In the genomic region with DNA sequence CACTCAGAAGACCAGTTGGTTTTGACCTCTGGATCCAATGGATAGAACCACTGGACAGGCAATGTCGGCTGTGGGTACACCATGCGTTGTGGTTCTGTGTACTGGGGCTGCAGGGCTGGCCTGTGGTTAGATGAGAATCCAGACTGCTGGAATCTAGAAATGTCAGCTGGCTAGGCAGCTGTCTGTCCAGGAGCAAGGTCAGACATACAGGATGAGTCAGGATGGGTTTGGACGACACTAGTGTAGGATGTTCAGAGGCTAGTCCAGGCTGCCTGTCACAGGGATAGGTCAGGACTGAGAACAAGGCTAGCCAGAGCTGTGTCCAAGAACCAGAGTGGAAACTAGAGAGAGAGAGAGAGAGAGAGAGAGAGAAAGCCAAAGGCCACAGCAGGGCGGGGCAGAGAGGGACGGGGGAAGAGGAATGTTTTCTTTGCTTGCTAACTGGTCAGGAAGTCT, we compare ENCODE assay signal across 9 mouse cellular contexts. TPM values are rescaled to one million over a fixed set of nuclear protein-coding genes. Genes with fewer than 3 reads are reported as not detected.
DNase-seq lines count a peak whose midpoint lies in the region; ATAC-seq and TF ChIP-seq lines count a peak whose summit lies in the region.
"Had no signal": no experiment of that assay in that cellular context is flagged by ENCODE, and none has a peak within 500 bp of the region (broad histone marks: within the 10 kb centered on the region; RNA-seq: fewer than 3 reads in every experiment).

No protein-coding gene starts in this region.

- WGBS in lung, embryonic 15.5 days = 64% methylated on average over 5 of the region's 5 CpGs
- WGBS in stomach, embryonic 16.5 days = 65% methylated on average over 5 of the region's 5 CpGs
- 82% methylated on average over 5 of the region's 5 CpGs for WGBS in midbrain, embryonic 10.5 days

- no peak overlapping the region for H3K9ac ChIP-seq in lung, embryonic 15.5 days
- H3K9ac ChIP-seq in stomach, embryonic 16.5 days (ENCODE audit: low read length) = no peak overlapping the region
- H3K9ac ChIP-seq: liver, postnatal 0 days had no signal

- intact Hi-C loops in gastrocnemius, adult 2 months (cut with DNase I) = loop anchor here (1.0 kb wide), 2 partner anchors 17 to 37 kb away; no protein-coding TSS in a partner anchor

- H3K27me3 ChIP-seq in lung, embryonic 15.5 days = no peaks in the 10 kb centered on the region
- no peaks in the 10 kb centered on the region for H3K27me3 ChIP-seq in stomach, embryonic 16.5 days (ENCODE audit: control insufficient read depth, insufficient read depth, low read length)
- H3K27me3 ChIP-seq in midbrain, embryonic 10.5 days (ENCODE audit: low read depth, poor library complexity, severe bottlenecking) = no peaks in the 10 kb centered on the region

- DNase-seq in gastrocnemius, adult 2 months = peak; percentile 52
- no peak for DNase-seq in gastrocnemius, postnatal 4 days (ENCODE audit: low spot score in 2 of 2)
- no peak for DNase-seq in lung, postnatal 36 days
- peak; percentile 30 for DNase-seq in fibroblast of lung, adult 2 months (ENCODE audit: low read depth)
- DNase-seq in midbrain, embryonic 10.5 days (ENCODE audit: low spot score) = no peak
- DNase-seq: liver, postnatal 0 days had no signal

- no peaks in the 10 kb centered on the region for H3K36me3 ChIP-seq in lung, embryonic 15.5 days
- H3K36me3 ChIP-seq in stomach, embryonic 16.5 days (ENCODE audit: control insufficient read depth, insufficient read depth, low read length) = no peaks in the 10 kb centered on the region
- no peaks in the 10 kb centered on the region for H3K36me3 ChIP-seq in midbrain, embryonic 10.5 days

- 0 out of 2 replicates have a peak, but pooled peaks cover 16% of the 10 kb centered on the region for H3K4me1 ChIP-seq in lung, embryonic 15.5 days
- peaks cover 8% of the 10 kb centered on the region; the same call in 1 of the 2 replicates for H3K4me1 ChIP-seq in stomach, embryonic 16.5 days (ENCODE audit: control insufficient read depth, insufficient read depth, low read length)
- H3K4me1 ChIP-seq in midbrain, embryonic 10.5 days = no peaks in the 10 kb centered on the region

- H3K9me3 ChIP-seq in lung, embryonic 15.5 days = no peaks in the 10 kb centered on the region
- no peaks in the 10 kb centered on the region for H3K9me3 ChIP-seq in stomach, embryonic 16.5 days (replicated peaks; ENCODE audit: control insufficient read depth, low read length)
- H3K9me3 ChIP-seq in midbrain, embryonic 10.5 days (replicated peaks) = no peaks in the 10 kb centered on the region

- peak; percentile 37; the same call in 1 of the 2 replicates for ATAC-seq in lung, embryonic 15.5 days (ENCODE audit: borderline replicate concordance, extremely low read depth, low FRiP score, low TSS enrichment)
- peak; percentile 35; the same call in 1 of the 2 replicates for ATAC-seq in stomach, embryonic 16.5 days (ENCODE audit: insufficient read depth, low FRiP score)
- no peak for ATAC-seq in frontal cortex, adult (ENCODE audit: low TSS enrichment)

- H3K4me2 ChIP-seq in lung, embryonic 15.5 days = no peak overlapping the region
- no peak overlapping the region for H3K4me2 ChIP-seq in stomach, embryonic 16.5 days (ENCODE audit: low read depth, low read length)

- no peak for TF ChIP-seq CTCF in gastrocnemius, adult 2 months (IDR thresholded peaks at IDR 0.05)

- H3K27ac ChIP-seq in gastrocnemius, adult 2 months = peak overlapping the region; percentile 94
- H3K27ac ChIP-seq in lung, embryonic 15.5 days = no peak overlapping the region
- no peak overlapping the region for H3K27ac ChIP-seq in stomach, embryonic 16.5 days (ENCODE audit: low read length)
- no peak overlapping the region for H3K27ac ChIP-seq in midbrain, embryonic 10.5 days (replicated peaks)

- no peak overlapping the region for H3K4me3 ChIP-seq in gastrocnemius, adult 2 months
- no peak overlapping the region for H3K4me3 ChIP-seq in lung, embryonic 15.5 days
- H3K4me3 ChIP-seq in stomach, embryonic 16.5 days (replicated peaks; ENCODE audit: low read length) = no peak overlapping the region
- no peak overlapping the region for H3K4me3 ChIP-seq in midbrain, embryonic 10.5 days

RNA-seq across cellular contexts. Expression of a gene that starts 40.8 kb away (rescaled TPM):
- 10 to 100 TPM; 46.4 to 46.9 TPM for total RNA-seq in gastrocnemius, adult 2 months (2021)
- total RNA-seq in gastrocnemius, postnatal 4 days (2021) = 10 to 100 TPM; 22.9 to 28.7 TPM
- polyA plus RNA-seq in lung, embryonic 15.5 days (2015; fragmentation: Nextera tagmentation; extraction: Ambion mirVana) = 39.8 and 40.4 TPM in 2 replicates
- 30.9 and 31.7 TPM in 2 replicates for polyA plus RNA-seq in stomach, embryonic 16.5 days (2015; fragmentation: Nextera tagmentation; extraction: Ambion mirVana)
- polyA plus RNA-seq in midbrain, embryonic 10.5 days (2016; fragmentation: Nextera tagmentation; extraction: Ambion mirVana) = 22.2 and 22.4 TPM in 2 replicates

Comparison
In these comparisons a context has a peak if more than half of its experiments do, and no peak if none do; other contexts are left out.
1. DNase-seq: peak in gastrocnemius, adult 2 months (single experiment) and fibroblast of lung, adult 2 months (single experiment); none in gastrocnemius, postnatal 4 days (0 of 2), lung, postnatal 36 days (single experiment) and midbrain, embryonic 10.5 days (single experiment).